Mouse (Mus musculus) gastrocnemius, postnatal 4 days (tissue): ENCODE measurements around the gene Rsrp1. TPM values are rescaled to one million over a fixed set of nuclear protein-coding genes. Genes with fewer than 3 reads are reported as not detected.

Experiments used
- DNase-seq, 2 experiments: peaks; one replicate each; pipeline ENCODE4 v3.0.0; 2021 to 2022; ENCODE audit warnings: low spot score in 2 of 2, mixed read lengths in 2 of 2
- total RNA-seq, 2 experiments: library from RNA; stranded (reverse); gene quantifications; 2 replicates each; pipeline ENCODE4 v1.2.3; 2021

Gene Rsrp1
- total RNA-seq, 2 experiments from 2014 or later: 115 to 148 TPM

GRCm38 (mm10) chr4:134955845-134956244 lies 32.5 kb downstream of the Rsrp1 start:
- no peak for DNase-seq

GRCm38 (mm10) chr4:134956328-134956727 lies 32.9 kb downstream of the Rsrp1 start:
- peak; percentile 50 to 73 for DNase-seq

GRCm38 (mm10) chr4:134963021-134963776 lies 39.8 kb downstream of the Rsrp1 start:
- DNase-seq: peak in 1 of 2 experiments; percentile 40

GRCm38 (mm10) chr4:134967887-134968604 lies 44.7 kb downstream of the Rsrp1 start:
- DNase-seq: no peak

GRCm38 (mm10) chr4:134968605-134968976 lies 45.2 kb downstream of the Rsrp1 start:
- DNase-seq: no peak

- DNase-seq: no peak
Measured at GRCm38 (mm10) chr4:134975261-134975928, 52.0 kb downstream of the Rsrp1 start.

- no peak for DNase-seq
Measured at GRCm38 (mm10) chr4:134975929-134976308, 52.5 kb downstream of the Rsrp1 start.

Other genes starting within 250 kb of the Rsrp1 start
- 10 to 100 TPM; 16.7 to 17.9 TPM for gene Man1c1, start 219.3 kb upstream of the Rsrp1 start, total RNA-seq
- 10 to 100 TPM; 18.0 to 20.0 TPM for gene Ldlrap1, start 155.6 kb upstream of the Rsrp1 start, total RNA-seq
- 10 to 100 TPM; 28.5 to 29.9 TPM for gene Maco1, start 70.2 kb upstream of the Rsrp1 start, total RNA-seq
- under 1 TPM; 0.27 to 0.62 TPM for gene Rhd, start 59.1 kb upstream of the Rsrp1 start, total RNA-seq
- gene Tmem50a, start 8.6 kb upstream of the Rsrp1 start, total RNA-seq: 10 to 100 TPM; 64.7 to 71.9 TPM
- 10 to 100 TPM; 48.2 to 53.3 TPM for gene Syf2, start 7.3 kb downstream of the Rsrp1 start, total RNA-seq
- gene Runx3, start 197.1 kb downstream of the Rsrp1 start, total RNA-seq: under 1 TPM; 0.34 to 0.49 TPM